Mouse (Mus musculus): ENCODE results near the gene Muc4. TPM values are rescaled to one million over a fixed set of nuclear protein-coding genes. Genes with fewer than 3 reads are reported as not detected.
A peak's percentile ranks its signal among the peaks of the same experiment; 100 is the strongest.

Muc4 gene
- polyA plus RNA-seq, 1 experiment from 2014 or later: 0.67 TPM

- H3K27me3 ChIP-seq (ENCODE audit: insufficient read depth, low read length): no peaks in the 10 kb centered on the region
- H3K9ac ChIP-seq: no peak overlapping the region
- ATAC-seq (ENCODE audit: insufficient read depth): no peak
- WGBS: 37% methylated on average over 5 of the region's 5 CpGs
- H3K4me1 ChIP-seq (ENCODE audit: insufficient read depth): peaks cover 18% of the 10 kb centered on the region; the same call in 1 of the 2 replicates
- H3K27ac ChIP-seq (ENCODE audit: low read depth): no peak overlapping the region
- TF ChIP-seq CTCF (IDR thresholded peaks at IDR 0.05; ENCODE audit: low read depth): no peak
- no peak overlapping the region for H3K4me3 ChIP-seq (ENCODE audit: low read depth, low read length)
- H3K9me3 ChIP-seq (ENCODE audit: low read depth, low read length): no peaks in the 10 kb centered on the region
- no peak for DNase-seq
- no peaks in the 10 kb centered on the region for H3K36me3 ChIP-seq (ENCODE audit: insufficient read depth)
- no peak overlapping the region for H3K4me2 ChIP-seq
Observed at GRCm38 (mm10) chr16:32803901-32804300, 68.2 kb downstream of the Muc4 start.

- WGBS: 51% methylated on average over 7 of the region's 7 CpGs
- Histone ChIP-seq H3K4me1 (ENCODE audit: insufficient read depth) (peaks cover 18% of the 10 kb centered on the region; the same call in 1 of the 2 replicates), H3K27ac (ENCODE audit: low read depth) (no peak overlapping the region)
Observed at GRCm38 (mm10) chr16:32805151-32805550, 69.5 kb downstream of the Muc4 start.

GRCm38 (mm10) chr16:32807408-32808185 is 71.9 kb downstream of the Muc4 start:
- no peak overlapping the region for H3K4me2 ChIP-seq
- no peak; the same call in 1 of the 2 replicates for ATAC-seq (ENCODE audit: insufficient read depth)
- H3K36me3 ChIP-seq (ENCODE audit: insufficient read depth): no peaks in the 10 kb centered on the region
- DNase-seq: peak; percentile 48
- peaks cover 16% of the 10 kb centered on the region; the same call in 1 of the 2 replicates for H3K4me1 ChIP-seq (ENCODE audit: insufficient read depth)
- no peak for TF ChIP-seq CTCF (IDR thresholded peaks at IDR 0.05; ENCODE audit: low read depth)
- no peak overlapping the region for H3K4me3 ChIP-seq (ENCODE audit: low read depth, low read length)
- WGBS: 44% methylated on average over 8 of the region's 8 CpGs
- H3K9me3 ChIP-seq (ENCODE audit: low read depth, low read length): no peaks in the 10 kb centered on the region
- no peak overlapping the region for H3K9ac ChIP-seq
- H3K27ac ChIP-seq (ENCODE audit: low read depth): peak overlapping the region; percentile 48
- no peaks in the 10 kb centered on the region for H3K27me3 ChIP-seq (ENCODE audit: insufficient read depth, low read length)

More at GRCm38 (mm10) chr16:32805151-32805550, 69.5 kb downstream of the Muc4 start:
- Histone ChIP-seq H3K9ac (no peak overlapping the region), H3K9me3 (ENCODE audit: low read depth, low read length) (no peaks in the 10 kb centered on the region), H3K36me3 (ENCODE audit: insufficient read depth) (no peaks in the 10 kb centered on the region), H3K4me3 (ENCODE audit: low read depth, low read length) (no peak overlapping the region), H3K4me2 (no peak overlapping the region), H3K27me3 (ENCODE audit: insufficient read depth, low read length) (no peaks in the 10 kb centered on the region)
- DNase-seq: peak; percentile 72
- no peak for TF ChIP-seq CTCF (IDR thresholded peaks at IDR 0.05; ENCODE audit: low read depth)
- ATAC-seq (ENCODE audit: insufficient read depth): no peak

GRCm38 (mm10) chr16:32810321-32810720 is 74.6 kb downstream of the Muc4 start, which contains the start of gene Smbd1:
Smbd1 (minus strand) TSS chr16:32810477.
- WGBS: 79% methylated on average over 4 of the region's 4 CpGs
- no peak for DNase-seq
- H3K27ac ChIP-seq (ENCODE audit: low read depth): no peak within 1 kb of the TSS
- H3K9me3 ChIP-seq (ENCODE audit: low read depth, low read length): no peaks in the 10 kb centered on the region
- H3K4me1 ChIP-seq (ENCODE audit: insufficient read depth): peaks cover 10% of the 10 kb centered on the region; the same call in 1 of the 2 replicates
- no peak within 1 kb of the TSS for H3K9ac ChIP-seq
- no peak for TF ChIP-seq CTCF (IDR thresholded peaks at IDR 0.05; ENCODE audit: low read depth)
- H3K4me2 ChIP-seq: no peak within 1 kb of the TSS
- H3K27me3 ChIP-seq (ENCODE audit: insufficient read depth, low read length): no peaks in the 10 kb centered on the region
- H3K36me3 ChIP-seq (ENCODE audit: insufficient read depth): no peaks in the 10 kb centered on the region
- ATAC-seq (ENCODE audit: insufficient read depth): no peak
- H3K4me3 ChIP-seq (ENCODE audit: low read depth, low read length): no peak within 1 kb of the TSS

GRCm38 (mm10) chr16:32812888-32813361 is 77.2 kb downstream of the Muc4 start:
- Histone ChIP-seq H3K9ac (no peak overlapping the region), H3K36me3 (ENCODE audit: insufficient read depth) (no peaks in the 10 kb centered on the region), H3K27me3 (ENCODE audit: insufficient read depth, low read length) (no peaks in the 10 kb centered on the region), H3K4me1 (ENCODE audit: insufficient read depth) (peaks cover 6% of the 10 kb centered on the region; the same call in 1 of the 2 replicates), H3K4me3 (ENCODE audit: low read depth, low read length) (no peak overlapping the region), H3K4me2 (peak overlapping the region; percentile 35), H3K9me3 (ENCODE audit: low read depth, low read length) (no peaks in the 10 kb centered on the region), H3K27ac (ENCODE audit: low read depth) (no peak overlapping the region)
- peak; percentile 95 for TF ChIP-seq CTCF (IDR thresholded peaks at IDR 0.05; ENCODE audit: low read depth)
- WGBS: under 1% methylated on average over 9 of the region's 9 CpGs
- DNase-seq (peak; percentile 97), ATAC-seq (ENCODE audit: insufficient read depth) (peak; percentile 86)

GRCm38 (mm10) chr16:32813362-32813761 is 77.7 kb downstream of the Muc4 start:
- H3K9me3 ChIP-seq (ENCODE audit: low read depth, low read length): no peaks in the 10 kb centered on the region
- no peak for TF ChIP-seq CTCF (IDR thresholded peaks at IDR 0.05; ENCODE audit: low read depth)
- H3K4me1 ChIP-seq (ENCODE audit: insufficient read depth): peaks cover 6% of the 10 kb centered on the region; the same call in 1 of the 2 replicates
- peak overlapping the region; percentile 35 for H3K4me2 ChIP-seq
- no peak overlapping the region for H3K4me3 ChIP-seq (ENCODE audit: low read depth, low read length)
- no peak overlapping the region for H3K9ac ChIP-seq
- H3K27me3 ChIP-seq (ENCODE audit: insufficient read depth, low read length): no peaks in the 10 kb centered on the region
- WGBS: 43% methylated on average over 9 of the region's 9 CpGs
- DNase-seq: peak; percentile 57
- no peak overlapping the region for H3K27ac ChIP-seq (ENCODE audit: low read depth)
- H3K36me3 ChIP-seq (ENCODE audit: insufficient read depth): no peaks in the 10 kb centered on the region
- ATAC-seq (ENCODE audit: insufficient read depth): no peak

- WGBS: 70% methylated on average over 3 of the region's 3 CpGs
Observed at GRCm38 (mm10) chr16:32813771-32814170, 78.1 kb downstream of the Muc4 start.

More at GRCm38 (mm10) chr16:32813771-32814170, 78.1 kb downstream of the Muc4 start:
- Histone ChIP-seq H3K9ac (no peak overlapping the region), H3K27me3 (ENCODE audit: insufficient read depth, low read length) (no peaks in the 10 kb centered on the region), H3K4me1 (ENCODE audit: insufficient read depth) (peaks cover 6% of the 10 kb centered on the region; the same call in 1 of the 2 replicates), H3K9me3 (ENCODE audit: low read depth, low read length) (no peaks in the 10 kb centered on the region), H3K4me3 (ENCODE audit: low read depth, low read length) (no peak overlapping the region), H3K27ac (ENCODE audit: low read depth) (no peak overlapping the region), H3K36me3 (ENCODE audit: insufficient read depth) (no peaks in the 10 kb centered on the region), H3K4me2 (no peak overlapping the region)
- TF ChIP-seq CTCF (IDR thresholded peaks at IDR 0.05; ENCODE audit: low read depth): no peak
- ATAC-seq (ENCODE audit: insufficient read depth): no peak
- no peak for DNase-seq

Data from lung, embryonic 14.5 days (tissue).